Mouse (Mus musculus) Patski (cell line): Measurements from ENCODE around the gene Sephs2. TPM values are rescaled to one million over a fixed set of nuclear protein-coding genes. Genes with fewer than 3 reads are reported as not detected.
A peak's percentile ranks its signal among the peaks of the same experiment; 100 is the strongest.

ENCODE experiments used
- ATAC-seq: fragments of 100-300 bp; one replicate; pipeline ENCODE4 v1.8.0; 2021
- CTCF ChIA-PET: fragments of 350-600 bp; sonication (Branson Sonifier 250); formaldehyde crosslinking; loops from one replicate; lab custom pipeline; 2022; ENCODE audit warnings: inconsistent platforms; lab: Charles Lee
- POLR2A ChIA-PET: fragments of 350-600 bp; sonication (Branson Sonifier 250); formaldehyde crosslinking; loops from one replicate; lab custom pipeline; 2022; ENCODE audit warnings: antibody characterized with exemption, inconsistent platforms; lab: Charles Lee
- DNase-seq: peaks from one replicate; pipeline ENCODE4 v3.0.0-alpha.2; 2011; ENCODE audit warnings: low read depth, low spot score
- H3K27me3 ChIP-seq: fragments of 371-371 bp; one replicate; pipeline ENCODE4 v1.5.1; 2021
- CTCF ChIP-seq: fragments of 100-300 bp; IDR thresholded peaks from one replicate; pipeline ENCODE4 v1.5.1; 2021
- in situ Hi-C: fragments of 300-500 bp; cut with MboI; formaldehyde crosslinking; loops from 3 replicates; pipeline ENCODE4 v1.11.1; 2018; ENCODE audit warnings: low pct_unique_long_range_greater_than_20kb, mixed read lengths
- polyA plus RNA-seq: library from polyadenylated mRNA; unstranded; gene quantifications from one replicate; pipeline ENCODE4 v1.2.3, GENCODE M21; 2021

Sephs2 gene
- polyA plus RNA-seq, 1 experiment from 2014 or later: 89.8 TPM

GRCm38 (mm10) chr7:127233368-127233749 lies 40.5 kb downstream of the Sephs2 start:
- no peak for TF ChIP-seq CTCF
- CTCF ChIA-PET: no interaction called here
- ATAC-seq: peak; percentile 37
- no peaks in the 10 kb centered on the region for H3K27me3 ChIP-seq
- DNase-seq: no peak
- in situ Hi-C loops: no loop called here
- POLR2A ChIA-PET: no interaction called here

GRCm38 (mm10) chr7:127232622-127233367 lies 41.1 kb downstream of the Sephs2 start, which contains the start of the genes Zfp553 and Sept1:
Gene Zfp553 (plus strand): TSS chr7:127233061.
Gene Sept1 (minus strand): TSS chr7:127233130.
- no peak for TF ChIP-seq CTCF
- DNase-seq: no peak
- peak; percentile 78 for ATAC-seq
- in situ Hi-C loops: no loop called here
- CTCF ChIA-PET: no interaction called here
- POLR2A ChIA-PET: no interaction called here
- no peaks in the 10 kb centered on the region for H3K27me3 ChIP-seq

- ChIA-PET POLR2A (interaction anchor here (0.5 to 1.6 kb wide), 4 partner anchors 10 to 1013 kb away, joined by 3 read pairs; no protein-coding TSS in a partner anchor), CTCF (interaction anchor here (5.0 kb wide), 1 partner anchor 18 kb away, joined by 27 read pairs; no protein-coding TSS in a partner anchor)
- in situ Hi-C loops: no loop called here
- DNase-seq (no peak), ATAC-seq (peak; percentile 14)
- no peak for TF ChIP-seq CTCF
- H3K27me3 ChIP-seq: no peaks in the 10 kb centered on the region
Observed at GRCm38 (mm10) chr7:127231826-127232621, 41.8 kb downstream of the Sephs2 start.

GRCm38 (mm10) chr7:127231376-127231775 lies 42.5 kb downstream of the Sephs2 start:
- no peak for ATAC-seq
- ChIA-PET CTCF (interaction anchor here (5.0 kb wide), 1 partner anchor 17 kb away, joined by 27 read pairs; no protein-coding TSS in a partner anchor), POLR2A (interaction anchor here (0.5 to 1.6 kb wide), 4 partner anchors 9 to 1012 kb away, joined by 3 read pairs; no protein-coding TSS in a partner anchor)
- no peak for DNase-seq
- no peaks in the 10 kb centered on the region for H3K27me3 ChIP-seq
- in situ Hi-C loops: no loop called here
- TF ChIP-seq CTCF: no peak

- POLR2A ChIA-PET: interaction anchor here (0.7 kb wide), 1 partner anchor 18 kb away, joined by 3 read pairs; no protein-coding TSS in a partner anchor
- DNase-seq: no peak
- in situ Hi-C loops: no loop called here
- H3K27me3 ChIP-seq: no peaks in the 10 kb centered on the region
- CTCF ChIA-PET: interaction anchor here (0.6 to 5.0 kb wide), 4 partner anchors 9 to 18 kb away, joined by 3 to 27 read pairs (median 13); no protein-coding TSS in a partner anchor
- peak; percentile 87 for TF ChIP-seq CTCF
- ATAC-seq: peak; percentile 33
Observed at GRCm38 (mm10) chr7:127228615-127229303, 45.1 kb downstream of the Sephs2 start.

- in situ Hi-C loops: no loop called here
- DNase-seq: no peak
- no peak for TF ChIP-seq CTCF
- ATAC-seq: no peak
- POLR2A ChIA-PET: no interaction called here
- no peaks in the 10 kb centered on the region for H3K27me3 ChIP-seq
- CTCF ChIA-PET: no interaction called here
Observed at GRCm38 (mm10) chr7:127225147-127225995, 48.5 kb downstream of the Sephs2 start.

GRCm38 (mm10) chr7:127224616-127225015 lies 49.2 kb downstream of the Sephs2 start:
- ATAC-seq (no peak), DNase-seq (no peak)
- H3K27me3 ChIP-seq: no peaks in the 10 kb centered on the region
- TF ChIP-seq CTCF: no peak
- in situ Hi-C loops: no loop called here
- ChIA-PET CTCF (no interaction called here), POLR2A (interaction anchor here (0.7 kb wide), 1 partner anchor 220 kb away, joined by 4 read pairs; no protein-coding TSS in a partner anchor)

GRCm38 (mm10) chr7:127223515-127224478 lies 50.1 kb downstream of the Sephs2 start:
- no peak for ATAC-seq
- CTCF ChIA-PET: interaction anchor here (1.3 kb wide), 1 partner anchor 10 kb away, joined by 5 read pairs; no protein-coding TSS in a partner anchor
- TF ChIP-seq CTCF: no peak
- no peaks in the 10 kb centered on the region for H3K27me3 ChIP-seq
- POLR2A ChIA-PET: interaction anchor here (0.7 kb wide), 1 partner anchor 219 kb away, joined by 4 read pairs; no protein-coding TSS in a partner anchor
- in situ Hi-C loops: no loop called here
- DNase-seq: no peak
